Mouse (Mus musculus): ENCODE measurements around the gene Sfmbt2. TPM values are rescaled to one million over a fixed set of nuclear protein-coding genes. Genes with fewer than 3 reads are reported as not detected.

Sfmbt2 gene
- polyA plus RNA-seq, 1 experiment from 2014 or later, result 0.62 TPM

DNA sequence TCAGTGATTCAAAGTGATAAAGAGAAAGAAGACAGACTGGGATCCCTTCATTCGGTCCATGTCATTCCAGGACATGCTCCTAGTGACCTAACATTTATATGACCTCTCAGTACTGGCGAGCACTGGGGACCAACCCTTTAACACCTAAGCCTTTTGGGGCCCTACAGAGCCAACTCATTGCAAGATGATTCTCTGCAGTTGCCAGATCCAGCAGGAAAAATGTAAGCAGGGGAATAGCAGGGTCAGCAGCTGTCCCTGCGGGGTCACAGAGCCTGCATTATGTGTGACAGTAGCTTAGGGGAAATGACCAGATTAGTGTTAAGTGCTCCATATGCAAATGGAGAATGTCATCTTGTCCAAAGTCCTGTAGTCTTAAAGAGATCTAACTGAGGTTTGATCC lies 195.2 kb downstream of the Sfmbt2 start:
- H3K9me3 ChIP-seq (ENCODE audit: low read length), result no peaks in the 10 kb centered on the region
- H3K36me3 ChIP-seq (ENCODE audit: insufficient read depth, low read length), result no peaks in the 10 kb centered on the region
- no peak overlapping the region for H3K4me3 ChIP-seq (ENCODE audit: low read depth, low read length)
- H3K4me1 ChIP-seq (ENCODE audit: insufficient read depth, low read depth, low read length), result no peaks in the 10 kb centered on the region
- WGBS, result 73% methylated on average over 3 of the region's 3 CpGs
- H3K27ac ChIP-seq (ENCODE audit: low read length), result no peak overlapping the region
- ATAC-seq (no peak), DNase-seq (ENCODE audit: low spot score) (no peak)
- TF ChIP-seq CTCF (IDR thresholded peaks at IDR 0.05), result no peak
- no peak for TF ChIP-seq EP300 (IDR thresholded peaks at IDR 0.05)
- H3K27me3 ChIP-seq (replicated peaks; ENCODE audit: insufficient read depth, low read length), result no peaks in the 10 kb centered on the region
- H3K9ac ChIP-seq (replicated peaks; ENCODE audit: low read depth), result no peak overlapping the region
- H3K4me2 ChIP-seq (replicated peaks; ENCODE audit: low read depth, low read length), result no peak overlapping the region

DNA sequence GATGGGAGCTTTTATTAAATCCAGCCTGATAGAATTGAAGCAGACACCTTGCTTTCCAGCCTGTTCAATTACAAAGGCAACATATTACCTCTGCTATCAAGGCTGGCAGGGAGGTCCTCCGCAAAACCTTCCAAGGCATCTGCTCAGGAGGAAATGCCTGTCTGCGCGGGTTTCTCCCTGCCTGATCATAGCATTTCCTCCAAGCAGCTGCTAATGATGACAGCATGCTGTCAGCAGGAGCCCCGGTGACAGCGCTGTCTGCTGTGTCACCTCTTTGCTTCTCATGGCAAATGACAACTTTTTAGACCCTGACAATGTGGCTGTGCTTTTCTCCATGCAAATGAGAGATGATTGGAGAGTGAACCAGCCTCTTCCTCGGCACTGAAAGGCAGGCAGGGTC lies 199.1 kb downstream of the Sfmbt2 start:
- TF ChIP-seq EP300 (IDR thresholded peaks at IDR 0.05) (no peak), CTCF (IDR thresholded peaks at IDR 0.05) (no peak)
- no peak for ATAC-seq
- Histone ChIP-seq H3K9ac (replicated peaks; ENCODE audit: low read depth) (no peak overlapping the region), H3K4me3 (ENCODE audit: low read depth, low read length) (no peak overlapping the region), H3K27me3 (replicated peaks; ENCODE audit: insufficient read depth, low read length) (no peaks in the 10 kb centered on the region), H3K4me2 (replicated peaks; ENCODE audit: low read depth, low read length) (no peak overlapping the region), H3K4me1 (ENCODE audit: insufficient read depth, low read depth, low read length) (no peaks in the 10 kb centered on the region), H3K9me3 (ENCODE audit: low read length) (no peaks in the 10 kb centered on the region), H3K27ac (ENCODE audit: low read length) (no peak overlapping the region), H3K36me3 (ENCODE audit: insufficient read depth, low read length) (no peaks in the 10 kb centered on the region)
- DNase-seq (ENCODE audit: low spot score), result no peak
- 30% methylated on average over 6 of the region's 6 CpGs for WGBS

DNA sequence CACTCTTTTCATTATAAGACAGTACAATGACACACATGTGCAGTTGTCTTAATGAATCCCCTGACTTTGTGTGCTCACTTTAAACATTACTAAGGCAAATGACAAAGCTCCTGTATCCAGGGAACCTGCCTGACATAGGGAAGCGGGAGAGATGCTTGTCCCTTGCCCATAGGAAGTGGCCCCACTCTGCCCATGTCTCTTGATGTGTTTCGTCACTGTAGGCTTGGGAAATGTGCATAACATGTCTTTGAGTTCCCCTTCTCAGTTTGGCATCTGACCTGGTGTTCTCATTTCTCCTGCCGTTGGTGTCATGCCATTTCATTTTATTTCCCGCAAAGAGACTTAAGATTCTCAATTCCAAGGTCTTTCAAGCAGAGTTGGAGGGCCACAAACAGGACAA lies 202.0 kb downstream of the Sfmbt2 start:
- no peaks in the 10 kb centered on the region for H3K9me3 ChIP-seq (ENCODE audit: low read length)
- no peak for DNase-seq (ENCODE audit: low spot score)
- TF ChIP-seq EP300 (IDR thresholded peaks at IDR 0.05) (no peak), CTCF (IDR thresholded peaks at IDR 0.05) (no peak)
- no peak overlapping the region for H3K9ac ChIP-seq (replicated peaks; ENCODE audit: low read depth)
- H3K4me1 ChIP-seq (ENCODE audit: insufficient read depth, low read depth, low read length), result no peaks in the 10 kb centered on the region
- no peak overlapping the region for H3K27ac ChIP-seq (ENCODE audit: low read length)
- H3K27me3 ChIP-seq (replicated peaks; ENCODE audit: insufficient read depth, low read length), result no peaks in the 10 kb centered on the region
- H3K4me2 ChIP-seq (replicated peaks; ENCODE audit: low read depth, low read length), result no peak overlapping the region
- ATAC-seq, result no peak
- H3K4me3 ChIP-seq (ENCODE audit: low read depth, low read length), result no peak overlapping the region
- no peaks in the 10 kb centered on the region for H3K36me3 ChIP-seq (ENCODE audit: insufficient read depth, low read length)
- 81% methylated on average over 4 of the region's 4 CpGs for WGBS

DNA sequence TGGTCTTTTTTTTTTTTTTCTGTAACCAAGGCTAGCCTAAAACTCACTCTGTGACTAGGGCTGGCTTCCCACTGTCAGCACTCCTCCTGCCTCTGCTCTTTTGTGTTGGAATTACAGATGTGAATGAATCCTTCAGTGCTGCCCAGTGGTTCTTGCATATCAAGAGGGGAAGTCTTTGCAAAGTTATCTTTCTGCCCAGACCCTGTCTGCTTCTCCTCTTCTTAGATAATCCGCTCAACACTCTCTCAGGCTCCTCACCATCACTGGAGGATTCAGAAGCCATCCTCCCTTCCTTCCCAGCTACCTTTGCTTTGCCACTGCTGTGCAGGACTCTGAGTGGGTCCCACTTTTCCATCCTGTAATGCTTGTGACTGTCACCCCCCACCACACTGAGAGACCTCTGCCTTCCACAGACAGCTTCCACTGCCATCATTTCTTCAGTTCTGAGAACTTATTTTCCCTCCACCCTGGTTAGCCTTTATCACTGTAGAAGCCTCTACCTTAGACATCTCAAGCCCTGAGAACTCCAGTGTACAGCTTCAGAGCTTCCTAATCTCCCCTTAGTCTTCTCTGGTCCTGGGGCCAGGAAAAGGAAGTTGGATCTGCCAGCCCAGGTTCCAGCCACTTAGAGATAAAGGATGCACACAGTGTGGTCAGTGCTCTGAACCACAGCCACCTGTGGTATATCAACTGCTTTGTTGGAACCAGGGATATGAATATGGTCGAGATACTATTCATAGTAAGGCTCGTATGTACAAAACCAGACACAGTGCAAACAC lies 205.8 kb downstream of the Sfmbt2 start:
- no peaks in the 10 kb centered on the region for H3K36me3 ChIP-seq (ENCODE audit: insufficient read depth, low read length)
- no peak overlapping the region for H3K27ac ChIP-seq (ENCODE audit: low read length)
- WGBS, result 71% methylated on average over 3 of the region's 3 CpGs
- DNase-seq (ENCODE audit: low spot score) (no peak), ATAC-seq (no peak)
- no peaks in the 10 kb centered on the region for H3K27me3 ChIP-seq (replicated peaks; ENCODE audit: insufficient read depth, low read length)
- TF ChIP-seq EP300 (IDR thresholded peaks at IDR 0.05) (no peak), CTCF (IDR thresholded peaks at IDR 0.05) (no peak)
- H3K4me2 ChIP-seq (replicated peaks; ENCODE audit: low read depth, low read length), result no peak overlapping the region
- no peak overlapping the region for H3K9ac ChIP-seq (replicated peaks; ENCODE audit: low read depth)
- no peak overlapping the region for H3K4me3 ChIP-seq (ENCODE audit: low read depth, low read length)
- no peaks in the 10 kb centered on the region for H3K4me1 ChIP-seq (ENCODE audit: insufficient read depth, low read depth, low read length)
- H3K9me3 ChIP-seq (ENCODE audit: low read length), result no peaks in the 10 kb centered on the region

DNA sequence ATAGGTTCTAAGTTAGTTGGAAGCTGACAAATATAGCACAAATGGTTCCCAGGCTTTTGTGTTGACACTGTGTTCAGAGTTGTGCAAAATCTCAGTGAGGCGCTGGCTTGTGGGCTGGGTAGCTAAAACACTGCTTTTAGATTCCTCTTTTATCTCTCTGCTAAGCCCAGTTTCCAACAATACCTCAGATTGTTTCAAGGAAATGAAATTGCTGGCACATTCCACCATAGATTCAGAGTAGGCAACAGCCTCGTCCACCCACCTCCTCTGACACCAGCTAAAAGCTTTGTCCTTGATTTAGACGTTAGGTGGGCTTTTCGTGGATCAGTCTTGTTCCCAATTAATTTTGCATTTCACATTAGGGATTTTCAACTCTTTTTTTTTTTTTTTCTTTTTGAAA lies 212.4 kb downstream of the Sfmbt2 start:
- Histone ChIP-seq H3K27me3 (replicated peaks; ENCODE audit: insufficient read depth, low read length) (no peaks in the 10 kb centered on the region), H3K4me3 (ENCODE audit: low read depth, low read length) (no peak overlapping the region), H3K4me2 (replicated peaks; ENCODE audit: low read depth, low read length) (no peak overlapping the region), H3K9me3 (ENCODE audit: low read length) (no peaks in the 10 kb centered on the region), H3K36me3 (ENCODE audit: insufficient read depth, low read length) (no peaks in the 10 kb centered on the region), H3K27ac (ENCODE audit: low read length) (no peak overlapping the region), H3K9ac (replicated peaks; ENCODE audit: low read depth) (no peak overlapping the region), H3K4me1 (ENCODE audit: insufficient read depth, low read depth, low read length) (no peaks in the 10 kb centered on the region)
- ATAC-seq (no peak), DNase-seq (ENCODE audit: low spot score) (no peak)
- no peak for TF ChIP-seq EP300 (IDR thresholded peaks at IDR 0.05)
- no peak for TF ChIP-seq CTCF (IDR thresholded peaks at IDR 0.05)
- 67% methylated on average over 4 of the region's 4 CpGs for WGBS

DNA sequence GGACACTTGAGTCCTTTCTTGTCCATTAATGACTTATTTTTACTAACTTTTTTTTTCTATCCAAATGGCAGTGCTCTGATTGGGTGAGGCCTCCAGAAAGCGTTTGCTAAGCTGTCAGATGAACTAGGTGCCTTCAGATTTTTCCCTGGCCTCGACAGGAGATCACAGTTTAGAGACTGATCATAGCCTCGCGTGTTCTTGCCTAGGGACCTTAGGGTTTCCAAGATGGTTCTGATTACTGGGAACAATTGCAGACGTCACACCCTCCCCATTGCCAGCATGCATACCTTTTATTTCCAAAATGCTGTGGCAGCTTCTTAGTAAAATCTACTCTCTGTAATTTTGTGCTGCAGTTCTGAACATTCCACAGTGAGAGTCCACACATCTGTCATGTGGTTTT lies 212.8 kb downstream of the Sfmbt2 start:
- TF ChIP-seq CTCF (IDR thresholded peaks at IDR 0.05) (no peak), EP300 (IDR thresholded peaks at IDR 0.05) (no peak)
- no peak overlapping the region for H3K4me2 ChIP-seq (replicated peaks; ENCODE audit: low read depth, low read length)
- H3K4me1 ChIP-seq (ENCODE audit: insufficient read depth, low read depth, low read length), result no peaks in the 10 kb centered on the region
- H3K27me3 ChIP-seq (replicated peaks; ENCODE audit: insufficient read depth, low read length), result no peaks in the 10 kb centered on the region
- H3K36me3 ChIP-seq (ENCODE audit: insufficient read depth, low read length), result no peaks in the 10 kb centered on the region
- WGBS, result 52% methylated on average over 5 of the region's 5 CpGs
- DNase-seq (ENCODE audit: low spot score) (no peak), ATAC-seq (no peak)
- H3K9ac ChIP-seq (replicated peaks; ENCODE audit: low read depth), result no peak overlapping the region
- H3K27ac ChIP-seq (ENCODE audit: low read length), result no peak overlapping the region
- H3K9me3 ChIP-seq (ENCODE audit: low read length), result no peaks in the 10 kb centered on the region
- no peak overlapping the region for H3K4me3 ChIP-seq (ENCODE audit: low read depth, low read length)
